Mouse (Mus musculus): Measurements from ENCODE around the gene Acaca. TPM values are rescaled to one million over a fixed set of nuclear protein-coding genes. Genes with fewer than 3 reads are reported as not detected.

The Acaca gene
- polyA plus RNA-seq, 1 experiment: 5.0 TPM

- H3K27ac ChIP-seq (ENCODE audit: insufficient read depth, low read depth, low read length): no peak overlapping the region
- H3K4me1 ChIP-seq (ENCODE audit: control insufficient read depth, insufficient read depth, low read length): peaks cover 6% of the 10 kb centered on the region; the same call in 1 of the 2 replicates
- no peak for TF ChIP-seq CTCF (IDR thresholded peaks at IDR 0.05; ENCODE audit: low read depth, low read length)
- TF ChIP-seq POLR2A (IDR thresholded peaks at IDR 0.05; ENCODE audit: borderline replicate concordance, low read depth, low read length): no peak
- no peak overlapping the region for H3K4me3 ChIP-seq (ENCODE audit: insufficient read depth, low read length)
These were observed 43.3 kb downstream of the Acaca start for GRCm38 (mm10) chr11:84172539-84173435.

- H3K27ac ChIP-seq (ENCODE audit: insufficient read depth, low read depth, low read length): no peak overlapping the region
- peaks cover 18% of the 10 kb centered on the region for H3K4me1 ChIP-seq (ENCODE audit: control insufficient read depth, insufficient read depth, low read length)
- H3K4me3 ChIP-seq (ENCODE audit: insufficient read depth, low read length): no peak overlapping the region
- TF ChIP-seq POLR2A (IDR thresholded peaks at IDR 0.05; ENCODE audit: borderline replicate concordance, low read depth, low read length) (no peak), CTCF (IDR thresholded peaks at IDR 0.05; ENCODE audit: low read depth, low read length) (no peak)
These were observed 49.1 kb downstream of the Acaca start for GRCm38 (mm10) chr11:84178571-84178970.

GRCm38 (mm10) chr11:84179226-84179953 lies 49.9 kb downstream of the Acaca start:
- Histone ChIP-seq H3K4me3 (ENCODE audit: insufficient read depth, low read length) (peak overlapping the region; percentile 91), H3K4me1 (ENCODE audit: control insufficient read depth, insufficient read depth, low read length) (peaks cover 18% of the 10 kb centered on the region), H3K27ac (ENCODE audit: insufficient read depth, low read depth, low read length) (peak overlapping the region; percentile 48)
- TF ChIP-seq POLR2A (IDR thresholded peaks at IDR 0.05; ENCODE audit: borderline replicate concordance, low read depth, low read length): no peak

- peak overlapping the region; percentile 91 for H3K4me3 ChIP-seq (ENCODE audit: insufficient read depth, low read length)
- H3K4me1 ChIP-seq (ENCODE audit: control insufficient read depth, insufficient read depth, low read length): peaks cover 21% of the 10 kb centered on the region
- H3K27ac ChIP-seq (ENCODE audit: insufficient read depth, low read depth, low read length): peak overlapping the region; percentile 48
- peak; percentile 22; the same call in 1 of the 2 replicates for TF ChIP-seq CTCF (IDR thresholded peaks at IDR 0.05; ENCODE audit: low read depth, low read length)
- TF ChIP-seq POLR2A (IDR thresholded peaks at IDR 0.05; ENCODE audit: borderline replicate concordance, low read depth, low read length): no peak
These were observed 50.6 kb downstream of the Acaca start for GRCm38 (mm10) chr11:84179954-84180598.

- Histone ChIP-seq H3K4me1 (ENCODE audit: control insufficient read depth, insufficient read depth, low read length) (peaks cover 19% of the 10 kb centered on the region), H3K4me3 (ENCODE audit: insufficient read depth, low read length) (no peak overlapping the region)
- TF ChIP-seq CTCF (IDR thresholded peaks at IDR 0.05; ENCODE audit: low read depth, low read length) (no peak), POLR2A (IDR thresholded peaks at IDR 0.05; ENCODE audit: borderline replicate concordance, low read depth, low read length) (no peak)
These were observed 51.8 kb downstream of the Acaca start for GRCm38 (mm10) chr11:84181286-84181685.

GRCm38 (mm10) chr11:84188530-84188929 lies 59.1 kb downstream of the Acaca start:
- Histone ChIP-seq H3K4me3 (ENCODE audit: insufficient read depth, low read length) (no peak overlapping the region), H3K4me1 (ENCODE audit: control insufficient read depth, insufficient read depth, low read length) (peaks cover 8% of the 10 kb centered on the region), H3K27ac (ENCODE audit: insufficient read depth, low read depth, low read length) (no peak overlapping the region)
- TF ChIP-seq POLR2A (IDR thresholded peaks at IDR 0.05; ENCODE audit: borderline replicate concordance, low read depth, low read length) (no peak), CTCF (IDR thresholded peaks at IDR 0.05; ENCODE audit: low read depth, low read length) (no peak)

More at GRCm38 (mm10) chr11:84181286-84181685, 51.8 kb downstream of the Acaca start:
- H3K27ac ChIP-seq (ENCODE audit: insufficient read depth, low read depth, low read length): no peak overlapping the region

GRCm38 (mm10) chr11:84190581-84191233 lies 61.2 kb downstream of the Acaca start:
- no peak for TF ChIP-seq CTCF (IDR thresholded peaks at IDR 0.05; ENCODE audit: low read depth, low read length)
- no peak for TF ChIP-seq POLR2A (IDR thresholded peaks at IDR 0.05; ENCODE audit: borderline replicate concordance, low read depth, low read length)

GRCm38 (mm10) chr11:84193249-84193648 lies 63.8 kb downstream of the Acaca start:
- TF ChIP-seq POLR2A (IDR thresholded peaks at IDR 0.05; ENCODE audit: borderline replicate concordance, low read depth, low read length) (no peak), CTCF (IDR thresholded peaks at IDR 0.05; ENCODE audit: low read depth, low read length) (no peak)
- H3K4me3 ChIP-seq (ENCODE audit: insufficient read depth, low read length): no peak overlapping the region
- H3K4me1 ChIP-seq (ENCODE audit: control insufficient read depth, insufficient read depth, low read length): peaks cover 11% of the 10 kb centered on the region
- no peak overlapping the region for H3K27ac ChIP-seq (ENCODE audit: insufficient read depth, low read depth, low read length)

More at GRCm38 (mm10) chr11:84190581-84191233, 61.2 kb downstream of the Acaca start:
- Histone ChIP-seq H3K4me3 (ENCODE audit: insufficient read depth, low read length) (no peak overlapping the region), H3K4me1 (ENCODE audit: control insufficient read depth, insufficient read depth, low read length) (peaks cover 5% of the 10 kb centered on the region), H3K27ac (ENCODE audit: insufficient read depth, low read depth, low read length) (no peak overlapping the region)

GRCm38 (mm10) chr11:84194751-84195150 lies 65.3 kb downstream of the Acaca start:
- Histone ChIP-seq H3K4me3 (ENCODE audit: insufficient read depth, low read length) (no peak overlapping the region), H3K27ac (ENCODE audit: insufficient read depth, low read depth, low read length) (no peak overlapping the region), H3K4me1 (ENCODE audit: control insufficient read depth, insufficient read depth, low read length) (peaks cover 11% of the 10 kb centered on the region)
- TF ChIP-seq CTCF (IDR thresholded peaks at IDR 0.05; ENCODE audit: low read depth, low read length): no peak
- TF ChIP-seq POLR2A (IDR thresholded peaks at IDR 0.05; ENCODE audit: borderline replicate concordance, low read depth, low read length): no peak
